Mouse (Mus musculus): Measurements from ENCODE around the gene Reps2.

- TF ChIP-seq CTCF (IDR thresholded peaks at IDR 0.05; ENCODE audit: low read depth) (no peak), EP300 (IDR thresholded peaks at IDR 0.05; ENCODE audit: low read depth) (no peak)
Measured at GRCm38 (mm10) chrX:162542576-162543227, 100.7 kb downstream of the Reps2 start.
